Mouse (Mus musculus) stomach, postnatal 0 days (tissue): ENCODE data around the gene Nrbf2. TPM values are rescaled to one million over a fixed set of nuclear protein-coding genes. Genes with fewer than 3 reads are reported as not detected.
A peak's percentile ranks its signal among the peaks of the same experiment; 100 is the strongest.

Experiments
- ATAC-seq: fragments of 200-750 bp; cut with Nextera tagmentation; 2 replicates; pipeline ENCODE4 v1.8.0; 2017; ENCODE audit not compliant: low FRiP score, low TSS enrichment
- DNase-seq: peaks from one replicate; pipeline ENCODE4 v3.0.0-alpha.2; 2016; ENCODE audit warnings: low spot score
- H3K27ac ChIP-seq: fragments of 300-500 bp; sonication (generic); replicated peaks from 2 replicates; pipeline ENCODE4 v1.5.1; 2014; ENCODE audit warnings: mild to moderate bottlenecking, control low read depth
- H3K27me3 ChIP-seq: fragments of 300-500 bp; sonication (generic); 2 replicates; pipeline ENCODE4 v1.6.1; 2014; ENCODE audit warnings: low read length; ENCODE audit not compliant: control insufficient read depth, insufficient read depth
- H3K36me3 ChIP-seq: fragments of 300-500 bp; sonication (generic); 2 replicates; pipeline ENCODE4 v1.6.1; 2014; ENCODE audit warnings: low read length, mixed read lengths; ENCODE audit not compliant: control insufficient read depth, insufficient read depth
- H3K4me1 ChIP-seq: fragments of 300-500 bp; sonication (generic); replicated peaks from 2 replicates; pipeline ENCODE4 v1.6.1; 2014; ENCODE audit warnings: antibody characterized with exemption; ENCODE audit not compliant: control insufficient read depth, insufficient read depth
- H3K4me2 ChIP-seq: fragments of 300-500 bp; sonication (generic); replicated peaks from 2 replicates; pipeline ENCODE4 v1.6.1; 2014; ENCODE audit warnings: low read depth, mild to moderate bottlenecking, control low read depth, moderate library complexity
- H3K4me3 ChIP-seq: fragments of 300-500 bp; sonication (generic); 2 replicates; pipeline ENCODE4 v1.5.1; 2014; ENCODE audit warnings: low read depth, low read length, control low read depth
- H3K9ac ChIP-seq: fragments of 300-500 bp; sonication (generic); 2 replicates; pipeline ENCODE4 v1.6.1; 2014; ENCODE audit warnings: mild to moderate bottlenecking, low read length, control low read depth, mixed read lengths
- H3K9me3 ChIP-seq: fragments of 300-500 bp; sonication (generic); 2 replicates; pipeline ENCODE4 v1.6.1; 2016; ENCODE audit warnings: low read length; ENCODE audit not compliant: control insufficient read depth
- CTCF ChIP-seq: IDR thresholded peaks from 2 replicates; pipeline ENCODE4 v1.5.1; 2016; ENCODE audit warnings: antibody characterized with exemption, low read depth, mild to moderate bottlenecking, moderate library complexity
- EP300 ChIP-seq: optimal IDR thresholded peaks from 2 replicates; pipeline ENCODE3; 2016; ENCODE audit warnings: antibody characterized with exemption
- WGBS: fragments of 180-500 bp; shearing (Covaris S2); extraction: QIAGEN DNeasy Blood & Tissue Kit; methylation state at CpG from one replicate; pipeline ENCODE4 v1.1.7; 2014; 5-methylcytosine and 5-hydroxymethylcytosine counted together
- polyA plus RNA-seq: library from polyadenylated mRNA; unstranded; fragments of >200 nt; fragmentation: Nextera tagmentation; extraction: Ambion mirVana; gene quantifications from 2 replicates; pipeline ENCODE4 v1.2.1, GENCODE M21; 2015

Nrbf2 gene
- polyA plus RNA-seq, 1 experiment from 2014 or later = 34.6 TPM

- DNase-seq = peak; percentile 58
These were observed 38.0 kb downstream of the Nrbf2 start for GRCm38 (mm10) chr10:67247145-67247544.

GRCm38 (mm10) chr10:67230439-67230838 lies 54.7 kb downstream of the Nrbf2 start:
- H3K9me3 ChIP-seq = no peaks in the 10 kb centered on the region
- H3K9ac ChIP-seq = no peak overlapping the region
- no peak for DNase-seq
- no peak overlapping the region for H3K4me3 ChIP-seq
- no peaks in the 10 kb centered on the region for H3K4me1 ChIP-seq
- ATAC-seq = no peak
- TF ChIP-seq CTCF (no peak), EP300 (no peak)
- H3K27me3 ChIP-seq = no peaks in the 10 kb centered on the region
- WGBS = 67% methylated on average over 6 of the region's 6 CpGs
- H3K27ac ChIP-seq = no peak overlapping the region
- H3K36me3 ChIP-seq = peaks cover 25% of the 10 kb centered on the region
- no peak overlapping the region for H3K4me2 ChIP-seq

More at GRCm38 (mm10) chr10:67247145-67247544, 38.0 kb downstream of the Nrbf2 start:
- WGBS = 92% methylated on average over 4 of the region's 4 CpGs
- Histone ChIP-seq H3K4me1 (no peaks in the 10 kb centered on the region), H3K36me3 (peaks cover 21% of the 10 kb centered on the region; the same call in 1 of the 2 replicates), H3K9me3 (no peaks in the 10 kb centered on the region), H3K4me2 (no peak overlapping the region), H3K27ac (no peak overlapping the region), H3K27me3 (no peaks in the 10 kb centered on the region), H3K4me3 (no peak overlapping the region), H3K9ac (no peak overlapping the region)
- no peak for ATAC-seq
- TF ChIP-seq CTCF = peak; percentile 74
- TF ChIP-seq EP300 = no peak

- WGBS = 58% methylated on average over 14 of the region's 14 CpGs
- H3K9ac ChIP-seq = 0 out of 2 replicates have a peak overlapping the region, but pooled peaks have one; percentile 14
- peaks cover 18% of the 10 kb centered on the region for H3K36me3 ChIP-seq
- H3K9me3 ChIP-seq = no peaks in the 10 kb centered on the region
- TF ChIP-seq CTCF (no peak), EP300 (no peak)
- ATAC-seq (no peak), DNase-seq (no peak)
- no peaks in the 10 kb centered on the region for H3K4me1 ChIP-seq
- H3K4me3 ChIP-seq = no peak overlapping the region
- H3K27ac ChIP-seq = peak overlapping the region; percentile 42; the same call in 1 of the 2 replicates
- no peak overlapping the region for H3K4me2 ChIP-seq
- no peaks in the 10 kb centered on the region for H3K27me3 ChIP-seq
These were observed 58.6 kb downstream of the Nrbf2 start for GRCm38 (mm10) chr10:67226543-67226942.

- Histone ChIP-seq H3K9ac (no peak overlapping the region), H3K4me1 (no peaks in the 10 kb centered on the region), H3K4me3 (no peak overlapping the region), H3K4me2 (no peak overlapping the region), H3K9me3 (no peaks in the 10 kb centered on the region), H3K36me3 (peaks cover 14% of the 10 kb centered on the region; the same call in 1 of the 2 replicates), H3K27ac (peak overlapping the region; percentile 42; the same call in 1 of the 2 replicates), H3K27me3 (no peaks in the 10 kb centered on the region)
- TF ChIP-seq EP300 = no peak
- TF ChIP-seq CTCF = no peak
- DNase-seq (no peak), ATAC-seq (no peak)
- WGBS = 63% methylated on average over 7 of the region's 7 CpGs
These were observed 59.0 kb downstream of the Nrbf2 start for GRCm38 (mm10) chr10:67226109-67226508.

- Histone ChIP-seq H3K27ac (0 out of 2 replicates have a peak overlapping the region, but pooled peaks have one; percentile 13), H3K4me2 (no peak overlapping the region), H3K36me3 (peaks cover 11% of the 10 kb centered on the region; the same call in 1 of the 2 replicates), H3K27me3 (no peaks in the 10 kb centered on the region), H3K4me1 (no peaks in the 10 kb centered on the region), H3K4me3 (no peak overlapping the region), H3K9me3 (no peaks in the 10 kb centered on the region), H3K9ac (no peak overlapping the region)
- DNase-seq = no peak
- WGBS = 81% methylated on average over 6 of the region's 6 CpGs
- no peak for TF ChIP-seq CTCF
- TF ChIP-seq EP300 = no peak
- ATAC-seq = no peak
These were observed 59.6 kb downstream of the Nrbf2 start for GRCm38 (mm10) chr10:67225528-67225927.

GRCm38 (mm10) chr10:67223942-67224341 lies 61.2 kb downstream of the Nrbf2 start:
- TF ChIP-seq EP300 = no peak
- no peak for TF ChIP-seq CTCF
- no peak for DNase-seq
- Histone ChIP-seq H3K27me3 (no peaks in the 10 kb centered on the region), H3K9me3 (no peaks in the 10 kb centered on the region), H3K4me2 (no peak overlapping the region), H3K4me3 (no peak overlapping the region), H3K9ac (no peak overlapping the region), H3K4me1 (no peaks in the 10 kb centered on the region), H3K27ac (no peak overlapping the region), H3K36me3 (peaks cover 20% of the 10 kb centered on the region; the same call in 1 of the 2 replicates)
- no peak for ATAC-seq
- 60% methylated on average over 3 of the region's 4 CpGs for WGBS
